Mouse (Mus musculus): ENCODE results near the gene Chchd6. TPM values are rescaled to one million over a fixed set of nuclear protein-coding genes. Genes with fewer than 3 reads are reported as not detected.

The Chchd6 gene
- 91.4 and 106 TPM in 2 replicates for polyA plus RNA-seq (2016; fragmentation: Nextera tagmentation; extraction: Ambion mirVana)

- WGBS: under 1% methylated on average over 53 of the region's 56 CpGs
- H3K36me3 ChIP-seq: no peaks in the 10 kb centered on the region
- H3K4me3 ChIP-seq: peak within 1 kb of the TSS; percentile 82
- H3K27me3 ChIP-seq (ENCODE audit: low read depth, poor library complexity, severe bottlenecking): no peaks in the 10 kb centered on the region
- peaks cover 13% of the 10 kb centered on the region for H3K4me1 ChIP-seq
- H3K27ac ChIP-seq (replicated peaks): peak within 1 kb of the TSS; percentile 85
- DNase-seq (ENCODE audit: low spot score): peak; percentile 95
- H3K9me3 ChIP-seq (replicated peaks): peaks cover 4% of the 10 kb centered on the region
These were observed at the start of gene Chchd6 for GRCm38 (mm10) chr6:89595018-89595776. TSS of gene Chchd6 (minus strand) at chr6:89595652.

DNA sequence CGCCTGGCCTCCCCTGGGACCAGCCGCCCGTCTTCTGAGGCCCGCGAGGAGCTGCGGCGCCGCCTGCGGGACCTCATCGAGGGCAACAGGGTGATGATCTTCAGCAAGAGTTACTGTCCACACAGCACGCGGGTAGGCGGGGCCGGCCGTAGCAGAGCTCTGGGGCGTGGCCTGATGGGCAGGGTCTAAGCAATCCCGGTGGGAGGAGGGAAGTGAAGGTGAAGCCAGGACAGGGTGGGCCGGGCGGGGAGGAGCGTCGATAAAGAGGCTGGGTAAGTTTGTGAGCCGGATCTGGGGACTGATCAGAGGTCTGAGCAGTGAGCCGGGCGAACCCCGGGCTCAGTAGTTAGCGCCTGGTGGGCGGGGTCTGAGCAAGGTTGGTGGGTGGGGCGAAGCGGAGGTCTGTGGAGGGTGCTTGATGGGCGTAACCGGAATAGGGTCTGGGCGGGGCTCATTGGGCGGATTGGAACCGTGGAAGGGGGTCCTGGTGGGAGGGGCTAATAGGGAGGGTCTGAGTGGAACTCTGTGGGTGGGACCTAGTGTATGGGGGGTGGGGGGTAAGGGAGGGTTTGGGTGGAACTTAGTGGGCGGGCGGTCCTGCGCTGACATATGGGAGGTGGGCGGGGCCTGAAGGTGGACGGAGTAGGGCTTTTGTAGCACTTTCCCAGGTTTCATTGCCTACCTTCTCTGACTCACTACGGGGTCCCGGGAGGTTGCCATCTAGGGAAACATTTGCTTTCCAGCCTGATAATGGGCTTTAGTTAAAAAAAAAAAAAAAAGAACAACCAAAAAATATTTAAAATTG is 49.0 kb upstream of the Chchd6 start:
- Histone ChIP-seq H3K9me3 (replicated peaks) (no peaks in the 10 kb centered on the region), H3K4me1 (peaks cover 22% of the 10 kb centered on the region), H3K27ac (replicated peaks) (peak overlapping the region; percentile 92), H3K4me3 (peak overlapping the region; percentile 76), H3K36me3 (no peaks in the 10 kb centered on the region), H3K27me3 (ENCODE audit: low read depth, poor library complexity, severe bottlenecking) (no peaks in the 10 kb centered on the region)
- under 1% methylated on average over 41 of the region's 41 CpGs for WGBS
- DNase-seq (ENCODE audit: low spot score): peak; percentile 93

DNA sequence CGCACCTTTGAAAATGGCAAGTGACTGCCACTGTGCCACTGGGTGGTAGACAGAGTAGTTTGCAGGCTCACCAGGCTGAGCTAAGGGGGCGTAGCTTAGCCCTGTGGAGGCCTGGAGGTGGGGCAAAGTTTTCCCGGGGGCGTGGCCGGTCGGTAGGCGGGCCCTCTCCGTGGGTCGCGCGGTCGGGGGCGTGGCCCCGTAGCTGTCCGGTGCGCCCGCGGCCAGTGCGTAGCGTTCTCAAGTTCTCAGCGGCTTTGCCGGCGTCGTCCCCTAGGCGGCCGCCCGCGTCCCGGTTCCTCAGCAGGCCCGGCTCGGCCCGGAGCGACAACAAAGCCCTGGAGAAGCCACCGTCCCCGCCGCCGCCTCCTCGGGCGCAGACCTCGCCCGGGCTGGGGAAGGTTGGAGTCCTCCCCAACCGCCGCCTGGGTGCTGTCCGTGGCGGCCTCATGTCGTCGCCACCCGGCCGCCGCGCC is 48.4 kb upstream of the Chchd6 start, which contains the start of gene Txnrd3:
Gene Txnrd3 (plus strand): TSS at position 191 of the 473 bp plus-strand sequence.
- no peaks in the 10 kb centered on the region for H3K9me3 ChIP-seq (replicated peaks)
- under 1% methylated on average over 51 of the region's 51 CpGs for WGBS

DNA sequence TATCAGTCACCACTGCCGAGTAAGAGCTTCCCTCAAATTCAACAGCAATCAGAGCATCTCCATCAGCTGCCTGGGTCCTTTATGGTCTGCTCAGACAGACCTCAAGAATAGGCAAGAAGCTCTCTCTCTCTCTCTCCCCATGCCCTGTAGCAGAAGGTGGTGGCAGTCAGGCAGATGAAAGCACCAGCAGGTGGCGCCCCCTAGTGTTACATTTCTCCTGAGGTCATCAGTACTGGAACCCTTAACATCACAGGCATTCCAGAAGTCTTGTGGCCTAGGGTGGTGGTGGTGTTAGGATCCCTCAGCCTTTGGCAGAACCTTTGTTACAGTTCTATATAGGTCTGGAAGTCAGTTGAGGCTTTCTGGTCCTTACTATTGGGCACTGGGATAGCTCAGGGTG is 43.6 kb upstream of the Chchd6 start:
- H3K4me1 ChIP-seq: peaks cover 16% of the 10 kb centered on the region
- no peaks in the 10 kb centered on the region for H3K36me3 ChIP-seq
- peak; percentile 44 for DNase-seq (ENCODE audit: low spot score)
- no peaks in the 10 kb centered on the region for H3K9me3 ChIP-seq (replicated peaks)
- H3K4me3 ChIP-seq: no peak overlapping the region
- 39% methylated on average over 2 of the region's 2 CpGs for WGBS
- H3K27me3 ChIP-seq (ENCODE audit: low read depth, poor library complexity, severe bottlenecking): no peaks in the 10 kb centered on the region
- H3K27ac ChIP-seq (replicated peaks): no peak overlapping the region

More for the DNA sequence above, 48.4 kb upstream of the Chchd6 start, which contains the start of gene Txnrd3:
- DNase-seq (ENCODE audit: low spot score): peak; percentile 91
- H3K4me1 ChIP-seq: peaks cover 22% of the 10 kb centered on the region
- H3K27me3 ChIP-seq (ENCODE audit: low read depth, poor library complexity, severe bottlenecking): no peaks in the 10 kb centered on the region
- H3K36me3 ChIP-seq: no peaks in the 10 kb centered on the region
- H3K27ac ChIP-seq (replicated peaks): peak within 1 kb of the TSS; percentile 92
- peak within 1 kb of the TSS; percentile 76 for H3K4me3 ChIP-seq

DNA sequence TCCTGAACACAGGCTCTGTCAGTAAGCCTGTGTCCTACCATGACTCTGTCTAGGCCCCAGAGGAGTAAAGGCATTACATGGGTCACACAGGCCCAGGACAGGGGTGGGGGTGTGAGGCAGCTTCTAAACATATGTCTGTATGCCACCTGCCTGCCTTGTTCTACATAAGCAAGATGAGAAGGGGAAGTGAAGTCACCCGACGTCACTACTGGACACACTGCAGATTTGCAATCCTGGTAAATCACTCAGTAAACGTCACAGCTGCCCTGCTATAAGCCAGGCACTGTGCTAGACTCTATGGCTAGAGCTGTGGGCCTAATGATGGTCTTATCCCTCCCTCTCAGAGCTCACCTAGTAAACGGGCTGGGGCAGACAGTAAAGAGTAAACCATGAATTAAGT is 42.5 kb upstream of the Chchd6 start:
- Histone ChIP-seq H3K36me3 (no peaks in the 10 kb centered on the region), H3K27me3 (ENCODE audit: low read depth, poor library complexity, severe bottlenecking) (no peaks in the 10 kb centered on the region), H3K4me1 (peaks cover 5% of the 10 kb centered on the region; the same call in 1 of the 2 replicates), H3K4me3 (no peak overlapping the region), H3K27ac (replicated peaks) (no peak overlapping the region), H3K9me3 (replicated peaks) (no peaks in the 10 kb centered on the region)
- 83% methylated on average over 4 of the region's 4 CpGs for whole genome bisulfite sequencing
- no peak for DNase-seq (ENCODE audit: low spot score)

- Histone ChIP-seq H3K27ac (replicated peaks) (no peak overlapping the region), H3K4me3 (no peak overlapping the region), H3K36me3 (no peaks in the 10 kb centered on the region), H3K9me3 (replicated peaks) (no peaks in the 10 kb centered on the region), H3K27me3 (ENCODE audit: low read depth, poor library complexity, severe bottlenecking) (peaks cover 14% of the 10 kb centered on the region), H3K4me1 (peaks cover 13% of the 10 kb centered on the region)
- no peak for DNase-seq (ENCODE audit: low spot score)
- 53% methylated on average over 8 of the region's 8 CpGs for WGBS
These were observed 38.9 kb upstream of the Chchd6 start for GRCm38 (mm10) chr6:89634400-89634799.

DNA sequence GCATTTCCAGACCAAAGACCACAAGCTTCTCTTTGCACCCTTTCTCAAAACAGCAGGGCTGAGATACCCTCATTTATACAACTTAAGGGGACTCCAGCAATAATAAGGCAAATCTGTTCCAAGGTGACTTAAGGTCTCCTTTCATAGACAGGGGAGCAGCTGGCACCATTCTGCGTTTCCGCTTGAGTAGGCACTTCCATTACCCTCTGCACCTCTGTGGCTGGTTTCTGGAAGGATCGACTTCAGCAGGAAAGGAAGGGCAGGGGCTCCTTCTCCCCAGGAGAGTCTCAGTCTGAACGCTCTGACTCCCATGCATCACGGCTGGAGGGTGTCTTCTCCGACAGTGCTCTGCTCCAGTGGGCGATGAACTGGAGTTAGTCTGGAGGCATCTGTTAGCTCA is 37.7 kb upstream of the Chchd6 start:
- Histone ChIP-seq H3K27ac (replicated peaks) (no peak overlapping the region), H3K36me3 (no peaks in the 10 kb centered on the region), H3K9me3 (replicated peaks) (no peaks in the 10 kb centered on the region), H3K4me1 (peaks cover 13% of the 10 kb centered on the region), H3K27me3 (ENCODE audit: low read depth, poor library complexity, severe bottlenecking) (peaks cover 14% of the 10 kb centered on the region), H3K4me3 (no peak overlapping the region)
- no peak for DNase-seq (ENCODE audit: low spot score)
- WGBS: 78% methylated on average over 7 of the region's 7 CpGs

DNA sequence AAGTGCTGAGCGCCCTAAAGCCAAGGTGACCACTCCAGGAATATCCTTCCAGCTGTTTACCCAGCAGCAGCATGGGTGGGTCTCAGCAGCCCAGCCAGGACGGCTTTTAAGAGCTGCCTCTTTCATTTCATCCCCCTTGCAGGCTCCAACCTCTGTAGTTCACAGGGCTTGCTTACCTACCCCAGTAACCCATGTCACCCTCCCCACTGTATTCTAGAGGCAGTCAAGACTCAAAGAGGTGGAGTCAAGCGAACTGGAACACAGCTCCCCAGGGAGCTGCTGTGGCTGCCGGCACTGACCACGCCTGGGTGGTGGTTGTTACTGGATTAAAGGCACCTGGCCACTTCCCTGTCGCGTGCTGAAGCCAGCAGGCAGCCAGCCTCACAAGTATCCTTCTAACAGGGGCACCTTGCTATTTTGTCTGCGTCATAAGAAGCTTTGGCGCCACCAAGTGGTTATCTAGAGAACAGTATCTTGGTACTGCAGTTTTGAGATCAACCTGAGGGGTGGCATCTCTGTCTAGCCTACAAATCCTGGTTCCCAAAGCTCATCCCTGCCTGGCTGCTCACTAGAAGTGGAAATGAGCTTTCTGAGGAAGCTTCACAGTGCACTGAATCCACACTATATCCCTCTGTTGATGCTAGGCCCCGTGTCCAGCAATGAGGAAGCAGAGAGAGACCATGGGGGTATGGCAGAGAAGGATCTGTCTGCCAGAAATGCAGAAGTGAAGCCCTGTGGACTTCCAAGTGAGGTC is 36.5 kb upstream of the Chchd6 start:
- no peaks in the 10 kb centered on the region for H3K9me3 ChIP-seq (replicated peaks)
- H3K4me3 ChIP-seq: no peak overlapping the region
- peak; percentile 68 for DNase-seq (ENCODE audit: low spot score)
- 11% methylated on average over 10 of the region's 10 CpGs for WGBS
- no peaks in the 10 kb centered on the region for H3K36me3 ChIP-seq
- H3K27ac ChIP-seq (replicated peaks): no peak overlapping the region; the same call in 1 of the 2 replicates
- peaks cover 14% of the 10 kb centered on the region for H3K27me3 ChIP-seq (ENCODE audit: low read depth, poor library complexity, severe bottlenecking)
- H3K4me1 ChIP-seq: peaks cover 13% of the 10 kb centered on the region

DNA sequence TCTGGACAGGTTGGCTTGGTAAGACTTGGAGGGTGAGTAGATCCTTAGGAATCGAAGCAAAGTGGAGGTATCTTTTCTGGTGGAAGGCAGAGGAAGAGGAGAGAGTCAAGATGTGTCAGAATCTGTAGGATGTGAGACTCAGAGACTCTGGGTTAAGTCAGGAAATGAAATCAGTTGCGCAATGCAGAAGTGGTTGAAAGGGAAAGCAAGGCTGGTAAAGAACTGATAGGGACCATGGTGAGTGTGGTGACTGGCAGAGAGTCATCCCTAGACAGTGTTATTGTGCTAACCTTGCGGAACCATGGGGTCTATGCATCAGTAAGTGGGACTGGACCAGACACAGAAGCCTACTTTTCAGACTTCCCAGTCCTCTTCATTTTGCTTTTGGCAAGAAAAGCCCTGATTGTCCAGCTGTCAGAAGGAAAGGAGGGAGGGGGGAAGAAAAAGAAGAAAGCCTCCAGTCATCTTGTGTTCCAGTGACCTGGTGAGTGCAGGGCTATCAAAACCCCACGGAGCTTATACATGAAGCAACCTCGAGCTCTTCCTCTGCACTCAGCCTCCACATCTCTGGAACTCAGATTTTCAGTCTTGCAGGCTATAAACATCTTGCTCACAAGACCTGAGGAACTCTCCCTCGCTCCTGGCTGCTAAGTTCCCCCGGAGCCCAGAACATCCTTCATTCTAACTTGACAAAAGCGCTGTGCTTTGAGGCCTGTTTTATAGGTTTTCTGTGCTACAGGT is 32.8 kb upstream of the Chchd6 start:
- Histone ChIP-seq H3K9me3 (replicated peaks) (no peaks in the 10 kb centered on the region), H3K4me1 (peaks cover 8% of the 10 kb centered on the region), H3K4me3 (no peak overlapping the region), H3K36me3 (no peaks in the 10 kb centered on the region), H3K27ac (replicated peaks) (no peak overlapping the region), H3K27me3 (ENCODE audit: low read depth, poor library complexity, severe bottlenecking) (peaks cover 14% of the 10 kb centered on the region)
- DNase-seq (ENCODE audit: low spot score): no peak
- WGBS: 78% methylated on average over 8 of the region's 8 CpGs

- Histone ChIP-seq H3K4me3 (no peak overlapping the region), H3K27me3 (ENCODE audit: low read depth, poor library complexity, severe bottlenecking) (no peaks in the 10 kb centered on the region), H3K9me3 (replicated peaks) (no peaks in the 10 kb centered on the region), H3K36me3 (no peaks in the 10 kb centered on the region), H3K27ac (replicated peaks) (no peak overlapping the region), H3K4me1 (no peaks in the 10 kb centered on the region)
- no peak for DNase-seq (ENCODE audit: low spot score)
- WGBS: 83% methylated on average over 3 of the region's 3 CpGs
These were observed 27.2 kb upstream of the Chchd6 start for GRCm38 (mm10) chr6:89622647-89623046.

DNA sequence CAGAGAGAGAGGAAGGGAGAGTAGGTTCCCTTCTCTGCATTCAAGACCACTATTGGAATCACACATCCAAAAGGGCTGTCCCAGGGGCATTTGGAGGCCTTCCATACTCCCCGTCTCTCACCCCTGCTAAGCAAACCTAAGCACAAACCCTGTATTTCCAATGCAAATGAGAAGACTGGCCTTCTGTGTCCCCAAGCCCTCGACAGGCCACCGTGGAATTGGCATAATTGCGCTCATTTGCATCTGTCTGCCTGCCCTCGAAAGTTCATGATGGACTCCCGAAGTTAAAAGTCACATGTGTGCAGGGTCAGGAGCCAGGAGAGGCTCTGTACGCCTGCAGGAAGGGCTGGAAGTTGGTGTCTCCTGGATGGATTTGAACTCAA is 19.9 kb upstream of the Chchd6 start:
- no peaks in the 10 kb centered on the region for H3K27me3 ChIP-seq (ENCODE audit: low read depth, poor library complexity, severe bottlenecking)
- H3K27ac ChIP-seq (replicated peaks): peak overlapping the region; percentile 83
- H3K4me3 ChIP-seq: no peak overlapping the region
- peaks cover 35% of the 10 kb centered on the region for H3K4me1 ChIP-seq
- WGBS: 60% methylated on average over 7 of the region's 7 CpGs
- no peaks in the 10 kb centered on the region for H3K9me3 ChIP-seq (replicated peaks)
- no peaks in the 10 kb centered on the region for H3K36me3 ChIP-seq
- no peak for DNase-seq (ENCODE audit: low spot score)
